Mouse (Mus musculus) heart, embryonic 15.5 days (tissue): ENCODE results near the gene Lhx6. TPM values are rescaled to one million over a fixed set of nuclear protein-coding genes. Genes with fewer than 3 reads are reported as not detected.
A peak's percentile ranks its signal among the peaks of the same experiment; 100 is the strongest.
"Not testable (repeated sequence)": the region's sequence is repeated elsewhere in the genome, so short reads cannot be mapped to it uniquely, and the experiment has no call there.

ENCODE experiments used
- ATAC-seq: fragments of 200-750 bp; cut with Nextera tagmentation; replicated peaks from 2 replicates; pipeline ENCODE4 v1.8.0; 2017; ENCODE audit warnings: low read depth, moderate TSS enrichment; ENCODE audit not compliant: insufficient number of reproducible peaks, insufficient read depth, low FRiP score
- H3K27ac ChIP-seq: fragments of 300-500 bp; sonication (generic); 2 replicates; pipeline ENCODE4 v1.5.1; 2015; ENCODE audit warnings: mild to moderate bottlenecking, inconsistent platforms
- H3K27me3 ChIP-seq: fragments of 300-500 bp; sonication (generic); 2 replicates; pipeline ENCODE4 v1.6.1; 2015; ENCODE audit warnings: inconsistent platforms
- H3K36me3 ChIP-seq: fragments of 300-500 bp; sonication (generic); 2 replicates; pipeline ENCODE4 v1.6.1; 2015; ENCODE audit warnings: mild to moderate bottlenecking, inconsistent platforms
- H3K4me1 ChIP-seq: fragments of 300-500 bp; sonication (generic); replicated peaks from 2 replicates; pipeline ENCODE4 v1.6.1; 2015; ENCODE audit warnings: inconsistent platforms
- H3K4me2 ChIP-seq: fragments of 300-500 bp; sonication (generic); 2 replicates; pipeline ENCODE4 v1.6.1; 2015; ENCODE audit warnings: inconsistent platforms, mild to moderate bottlenecking, moderate library complexity
- H3K4me3 ChIP-seq: fragments of 300-500 bp; sonication (generic); 2 replicates; pipeline ENCODE4 v1.5.1; 2015; ENCODE audit warnings: mild to moderate bottlenecking, inconsistent platforms
- H3K9ac ChIP-seq: fragments of 300-500 bp; sonication (generic); 2 replicates; pipeline ENCODE4 v1.6.1; 2015; ENCODE audit warnings: mild to moderate bottlenecking, inconsistent platforms
- H3K9me3 ChIP-seq: fragments of 300-500 bp; sonication (generic); replicated peaks from 2 replicates; pipeline ENCODE4 v1.6.1; 2016; ENCODE audit warnings: inconsistent platforms
- WGBS: fragments of 180-500 bp; shearing (Covaris S2); methylation state at CpG from one replicate; pipeline ENCODE4 v1.1.7; 2015; ENCODE audit warnings: mixed read lengths; 5-methylcytosine and 5-hydroxymethylcytosine counted together
- polyA plus RNA-seq: library from polyadenylated mRNA; unstranded; fragments of >200 nt; fragmentation: Nextera tagmentation; extraction: Ambion mirVana; gene quantifications from 2 replicates; pipeline ENCODE4 v1.2.1, GENCODE M21; 2015

The Lhx6 gene
- 1.5 and 2.2 TPM in 2 replicates for polyA plus RNA-seq

GRCm38 (mm10) chr2:36104956-36105741 lies at the start of gene Lhx6:
Gene Lhx6, minus strand, starts transcription at chr2:36105408.
- Histone ChIP-seq H3K4me2 (peak within 1 kb of the TSS; percentile 92), H3K9ac (peak within 1 kb of the TSS; percentile 26), H3K27me3 (peaks cover 98% of the 10 kb centered on the region), H3K9me3 (no peaks in the 10 kb centered on the region), H3K36me3 (no peaks in the 10 kb centered on the region), H3K4me3 (peak within 1 kb of the TSS; percentile 55), H3K27ac (no peak within 1 kb of the TSS), H3K4me1 (peaks cover 40% of the 10 kb centered on the region)
- ATAC-seq = no peak
- under 1% methylated on average over 56 of the region's 58 CpGs for WGBS

GRCm38 (mm10) chr2:36152401-36152800 lies 47.2 kb upstream of the Lhx6 start:
- not testable (repeated sequence) for H3K9me3 ChIP-seq, H3K27ac ChIP-seq, H3K27me3 ChIP-seq, H3K4me3 ChIP-seq, ATAC-seq, H3K9ac ChIP-seq, H3K4me2 ChIP-seq
- 92% methylated on average over 4 of the region's 4 CpGs for WGBS
- H3K36me3 ChIP-seq = peaks cover 25% of the 10 kb centered on the region
- peaks cover 18% of the 10 kb centered on the region for H3K4me1 ChIP-seq

GRCm38 (mm10) chr2:36148876-36149365 lies 43.7 kb upstream of the Lhx6 start:
- no peak; the same call in 1 of the 2 replicates for ATAC-seq
- no peak overlapping the region for H3K9ac ChIP-seq
- peak overlapping the region; percentile 82 for H3K27ac ChIP-seq
- WGBS = 39% methylated on average over 7 of the region's 7 CpGs
- H3K27me3 ChIP-seq = no peaks in the 10 kb centered on the region
- peaks cover 18% of the 10 kb centered on the region for H3K4me1 ChIP-seq
- H3K4me3 ChIP-seq = no peak overlapping the region
- peaks cover 5% of the 10 kb centered on the region; the same call in 1 of the 2 replicates for H3K36me3 ChIP-seq
- H3K4me2 ChIP-seq = peak overlapping the region; percentile 28; the same call in 1 of the 2 replicates
- H3K9me3 ChIP-seq = no peaks in the 10 kb centered on the region

- Histone ChIP-seq H3K4me2 (peak overlapping the region; percentile 24), H3K4me1 (peaks cover 32% of the 10 kb centered on the region), H3K9me3 (no peaks in the 10 kb centered on the region), H3K4me3 (no peak overlapping the region), H3K9ac (no peak overlapping the region), H3K27ac (peak overlapping the region; percentile 79), H3K36me3 (peaks cover 19% of the 10 kb centered on the region), H3K27me3 (no peaks in the 10 kb centered on the region)
- 18% methylated on average over 2 of the region's 2 CpGs for WGBS
- ATAC-seq = no peak
These were observed 33.9 kb upstream of the Lhx6 start for GRCm38 (mm10) chr2:36139096-36139495.

- under 1% methylated on average over 50 of the region's 50 CpGs for WGBS
- Histone ChIP-seq H3K4me3 (peak within 1 kb of the TSS; percentile 83), H3K4me2 (peak within 1 kb of the TSS; percentile 74), H3K27ac (peak within 1 kb of the TSS; percentile 94), H3K4me1 (peaks cover 32% of the 10 kb centered on the region), H3K9ac (peak within 1 kb of the TSS; percentile 80), H3K27me3 (no peaks in the 10 kb centered on the region), H3K9me3 (no peaks in the 10 kb centered on the region), H3K36me3 (peaks cover 29% of the 10 kb centered on the region)
- peak; percentile 94 for ATAC-seq
These were observed 31.2 kb upstream of the Lhx6 start, which contains the start of the genes Mrrf and Rbm18 for GRCm38 (mm10) chr2:36136300-36136941. Gene Mrrf, plus strand, starts transcription at chr2:36136389. Gene Rbm18, minus strand, starts transcription at chr2:36136773.

GRCm38 (mm10) chr2:36135887-36136286 lies 30.7 kb upstream of the Lhx6 start:
- Histone ChIP-seq H3K27me3 (no peaks in the 10 kb centered on the region), H3K9me3 (no peaks in the 10 kb centered on the region), H3K9ac (peak overlapping the region; percentile 80), H3K4me3 (peak overlapping the region; percentile 83), H3K4me2 (peak overlapping the region; percentile 74), H3K4me1 (peaks cover 32% of the 10 kb centered on the region), H3K27ac (peak overlapping the region; percentile 94), H3K36me3 (peaks cover 34% of the 10 kb centered on the region)
- no peak for ATAC-seq
- under 1% methylated on average over 4 of the region's 4 CpGs for WGBS

GRCm38 (mm10) chr2:36129051-36129450 lies 23.8 kb upstream of the Lhx6 start:
- Histone ChIP-seq H3K4me2 (no peak overlapping the region), H3K4me3 (no peak overlapping the region), H3K9ac (no peak overlapping the region), H3K36me3 (peaks cover 68% of the 10 kb centered on the region), H3K27ac (peak overlapping the region; percentile 32; the same call in 1 of the 2 replicates), H3K4me1 (peaks cover 16% of the 10 kb centered on the region), H3K27me3 (no peaks in the 10 kb centered on the region), H3K9me3 (no peaks in the 10 kb centered on the region)
- WGBS = 86% methylated on average over 3 of the region's 3 CpGs
- ATAC-seq = no peak

- Histone ChIP-seq H3K9ac (no peak overlapping the region), H3K4me2 (no peak overlapping the region), H3K27me3 (no peaks in the 10 kb centered on the region), H3K27ac (no peak overlapping the region), H3K4me1 (peaks cover 16% of the 10 kb centered on the region), H3K9me3 (no peaks in the 10 kb centered on the region), H3K36me3 (peaks cover 67% of the 10 kb centered on the region), H3K4me3 (no peak overlapping the region)
- 61% methylated on average over 4 of the region's 4 CpGs for WGBS
- ATAC-seq = no peak
These were observed 22.8 kb upstream of the Lhx6 start for GRCm38 (mm10) chr2:36127973-36128372.

GRCm38 (mm10) chr2:36126795-36127429 lies 21.7 kb upstream of the Lhx6 start:
- ATAC-seq = no peak
- no peak overlapping the region for H3K4me2 ChIP-seq
- H3K36me3 ChIP-seq = peaks cover 66% of the 10 kb centered on the region
- no peaks in the 10 kb centered on the region for H3K9me3 ChIP-seq
- H3K4me1 ChIP-seq = peaks cover 16% of the 10 kb centered on the region
- no peak overlapping the region for H3K4me3 ChIP-seq
- H3K9ac ChIP-seq = no peak overlapping the region
- H3K27me3 ChIP-seq = no peaks in the 10 kb centered on the region
- 90% methylated on average over 9 of the region's 9 CpGs for WGBS
- no peak overlapping the region for H3K27ac ChIP-seq

GRCm38 (mm10) chr2:36112632-36113031 lies 7.4 kb upstream of the Lhx6 start:
- no peaks in the 10 kb centered on the region for H3K4me1 ChIP-seq
- ATAC-seq = no peak
- peaks cover 15% of the 10 kb centered on the region for H3K36me3 ChIP-seq
- WGBS = 71% methylated on average over 3 of the region's 3 CpGs
- H3K9me3 ChIP-seq = no peaks in the 10 kb centered on the region
- H3K27ac ChIP-seq = no peak overlapping the region
- H3K4me3 ChIP-seq = no peak overlapping the region
- peaks cover 45% of the 10 kb centered on the region for H3K27me3 ChIP-seq
- H3K9ac ChIP-seq = no peak overlapping the region
- no peak overlapping the region for H3K4me2 ChIP-seq

- H3K4me3 ChIP-seq = no peak overlapping the region
- peaks cover 21% of the 10 kb centered on the region for H3K4me1 ChIP-seq
- no peak overlapping the region for H3K4me2 ChIP-seq
- WGBS = 9% methylated on average over 7 of the region's 7 CpGs
- H3K9ac ChIP-seq = no peak overlapping the region
- H3K27ac ChIP-seq = no peak overlapping the region
- H3K27me3 ChIP-seq = peaks cover 85% of the 10 kb centered on the region
- ATAC-seq = no peak
- no peaks in the 10 kb centered on the region for H3K36me3 ChIP-seq
- no peaks in the 10 kb centered on the region for H3K9me3 ChIP-seq
These were observed 3.4 kb upstream of the Lhx6 start for GRCm38 (mm10) chr2:36108615-36109014.
